In genomic region chr9:11872059-11872458, GRCm38 (mm10) we compare ENCODE assay signal across 25 mouse cellular contexts.
"Had no signal": no experiment of that assay in that cellular context is flagged by ENCODE, and none has a peak within 500 bp of the region (broad histone marks: within the 10 kb centered on the region; RNA-seq: fewer than 3 reads in every experiment).

No protein-coding gene starts in this region.

- H3K4me1 ChIP-seq: embryonic facial prominence, embryonic 10.5 days; embryonic facial prominence, embryonic 12.5 days; embryonic facial prominence, embryonic 13.5 days; embryonic facial prominence, embryonic 15.5 days; forebrain, embryonic 10.5 days; forebrain, embryonic 12.5 days; forebrain, embryonic 13.5 days; forebrain, embryonic 15.5 days had no signal

- H3K9me3 ChIP-seq: embryonic facial prominence, embryonic 10.5 days; embryonic facial prominence, embryonic 12.5 days; embryonic facial prominence, embryonic 13.5 days; embryonic facial prominence, embryonic 15.5 days; forebrain, embryonic 10.5 days; forebrain, embryonic 12.5 days; forebrain, embryonic 13.5 days; forebrain, embryonic 15.5 days had no signal

- H3K27ac ChIP-seq: embryonic facial prominence, embryonic 10.5 days; embryonic facial prominence, embryonic 12.5 days; embryonic facial prominence, embryonic 13.5 days; embryonic facial prominence, embryonic 15.5 days; forebrain, embryonic 10.5 days; forebrain, embryonic 12.5 days; forebrain, embryonic 13.5 days; forebrain, embryonic 15.5 days; gastrocnemius, adult 2 months; heart, adult 2 months had no signal

- H3K9ac ChIP-seq: embryonic facial prominence, embryonic 12.5 days; embryonic facial prominence, embryonic 13.5 days; embryonic facial prominence, embryonic 15.5 days; forebrain, embryonic 12.5 days; forebrain, embryonic 13.5 days; forebrain, embryonic 15.5 days; forebrain, postnatal 0 days had no signal

- H3K36me3 ChIP-seq: embryonic facial prominence, embryonic 10.5 days; embryonic facial prominence, embryonic 12.5 days; embryonic facial prominence, embryonic 13.5 days; embryonic facial prominence, embryonic 15.5 days; forebrain, embryonic 10.5 days; forebrain, embryonic 12.5 days; forebrain, embryonic 15.5 days had no signal

- H3K4me3 ChIP-seq: embryonic facial prominence, embryonic 10.5 days; embryonic facial prominence, embryonic 12.5 days; embryonic facial prominence, embryonic 13.5 days; embryonic facial prominence, embryonic 15.5 days; erythroblast, embryonic 14.5 days; forebrain, embryonic 10.5 days; forebrain, embryonic 12.5 days; forebrain, embryonic 13.5 days; forebrain, embryonic 15.5 days; gastrocnemius, adult 2 months; heart, adult 2 months had no signal

- H3K27me3 ChIP-seq: embryonic facial prominence, embryonic 12.5 days; embryonic facial prominence, embryonic 13.5 days; embryonic facial prominence, embryonic 15.5 days; forebrain, embryonic 12.5 days; forebrain, embryonic 13.5 days; forebrain, embryonic 15.5 days had no signal

- DNase-seq: cerebellum, adult 9-10 months; cerebellum, adult 9-11 months; cerebellum, postnatal 10 days; cerebellum, postnatal 14 days; cerebellum, postnatal 25 days; cerebellum, postnatal 36 days; embryo, embryonic 11 days; forebrain, postnatal 0 days; gastrocnemius, adult 2 months; gastrocnemius, postnatal 10 days; gastrocnemius, postnatal 14 days; gastrocnemius, postnatal 25 days; gastrocnemius, postnatal 36 days; heart, adult 11 months; heart, adult 18-20 months; heart, adult 2 months had no signal
